Mouse (Mus musculus): ENCODE data around the gene Sec14l1. TPM values are rescaled to one million over a fixed set of nuclear protein-coding genes. Genes with fewer than 3 reads are reported as not detected.

Gene Sec14l1
- polyA plus RNA-seq, 1 experiment from 2014 or later, result 46.2 TPM

GRCm38 (mm10) chr11:117141376-117142001 lies 26.5 kb downstream of the Sec14l1 start:
- H3K4me1 ChIP-seq, result peaks cover 60% of the 10 kb centered on the region
- H3K36me3 ChIP-seq, result peaks cover 54% of the 10 kb centered on the region
- no peak overlapping the region for H3K27ac ChIP-seq
- 89% methylated on average over 18 of the region's 18 CpGs for WGBS
- H3K27me3 ChIP-seq (ENCODE audit: insufficient read depth, poor library complexity, severe bottlenecking), result no peaks in the 10 kb centered on the region
- no peaks in the 10 kb centered on the region for H3K9me3 ChIP-seq
- DNase-seq (ENCODE audit: low spot score), result no peak
- H3K4me3 ChIP-seq, result no peak overlapping the region

GRCm38 (mm10) chr11:117142507-117142906 lies 27.5 kb downstream of the Sec14l1 start:
- peaks cover 64% of the 10 kb centered on the region for H3K36me3 ChIP-seq
- 68% methylated on average over 4 of the region's 4 CpGs for WGBS
- H3K27ac ChIP-seq, result peak overlapping the region; percentile 56

DNA sequence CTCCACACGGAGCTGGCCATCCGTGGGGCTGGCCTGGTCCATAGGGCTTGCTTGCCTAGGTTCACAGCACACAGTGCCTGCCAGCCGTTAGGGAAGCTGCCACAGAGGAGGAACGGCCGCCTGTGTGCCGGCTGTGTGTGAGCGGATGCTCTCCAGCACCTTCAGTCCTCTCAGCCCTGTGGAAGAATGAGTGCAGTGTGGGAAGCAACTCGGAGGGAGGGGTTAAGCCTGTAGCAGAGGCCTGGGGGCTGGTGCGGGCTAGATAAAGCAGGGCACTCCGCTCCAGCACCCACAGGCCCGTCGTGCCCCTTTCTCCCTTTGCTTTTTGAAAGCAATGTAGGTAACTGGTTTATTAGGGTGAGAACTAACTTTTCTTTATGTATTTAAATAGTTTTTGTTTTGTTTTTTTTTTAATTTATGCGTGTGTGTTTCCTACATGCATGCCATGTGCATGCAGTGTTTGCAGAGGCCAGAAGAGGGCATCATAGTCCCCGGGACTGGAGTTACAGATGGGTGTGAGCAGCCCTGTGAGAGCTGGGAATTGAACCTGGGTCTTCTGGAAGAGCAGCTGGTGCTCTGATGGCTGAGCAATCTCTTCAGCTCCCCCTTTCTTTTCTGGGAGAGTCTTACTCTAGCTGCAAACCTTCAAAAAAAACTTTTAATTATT lies 30.6 kb downstream of the Sec14l1 start:
- Histone ChIP-seq H3K36me3 (peaks cover 95% of the 10 kb centered on the region), H3K27ac (0 out of 2 replicates have a peak overlapping the region, but pooled peaks have one; percentile 13), H3K9me3 (no peaks in the 10 kb centered on the region), H3K27me3 (ENCODE audit: insufficient read depth, poor library complexity, severe bottlenecking) (no peaks in the 10 kb centered on the region), H3K4me1 (peaks cover 49% of the 10 kb centered on the region), H3K4me3 (no peak overlapping the region)
- WGBS, result 86% methylated on average over 14 of the region's 14 CpGs
- no peak for DNase-seq (ENCODE audit: low spot score)

More at GRCm38 (mm10) chr11:117142507-117142906, 27.5 kb downstream of the Sec14l1 start:
- H3K9me3 ChIP-seq, result no peaks in the 10 kb centered on the region
- no peak overlapping the region for H3K4me3 ChIP-seq
- H3K27me3 ChIP-seq (ENCODE audit: insufficient read depth, poor library complexity, severe bottlenecking), result no peaks in the 10 kb centered on the region
- no peak for DNase-seq (ENCODE audit: low spot score)
- H3K4me1 ChIP-seq, result peaks cover 61% of the 10 kb centered on the region

GRCm38 (mm10) chr11:117146118-117146506 lies 31.1 kb downstream of the Sec14l1 start:
- peaks cover 100% of the 10 kb centered on the region for H3K36me3 ChIP-seq
- whole genome bisulfite sequencing, result 93% methylated on average over 6 of the region's 6 CpGs

GRCm38 (mm10) chr11:117146776-117147536 lies 32.0 kb downstream of the Sec14l1 start:
- H3K27me3 ChIP-seq (ENCODE audit: insufficient read depth, poor library complexity, severe bottlenecking), result no peaks in the 10 kb centered on the region
- H3K4me3 ChIP-seq, result no peak overlapping the region
- H3K36me3 ChIP-seq, result peaks cover 99% of the 10 kb centered on the region
- DNase-seq (ENCODE audit: low spot score), result no peak
- no peak overlapping the region for H3K27ac ChIP-seq
- WGBS, result 70% methylated on average over 24 of the region's 24 CpGs
- no peaks in the 10 kb centered on the region for H3K9me3 ChIP-seq
- peaks cover 39% of the 10 kb centered on the region for H3K4me1 ChIP-seq

More at GRCm38 (mm10) chr11:117146118-117146506, 31.1 kb downstream of the Sec14l1 start:
- Histone ChIP-seq H3K4me3 (no peak overlapping the region), H3K27me3 (ENCODE audit: insufficient read depth, poor library complexity, severe bottlenecking) (no peaks in the 10 kb centered on the region), H3K27ac (no peak overlapping the region), H3K4me1 (peaks cover 47% of the 10 kb centered on the region), H3K9me3 (no peaks in the 10 kb centered on the region)
- DNase-seq (ENCODE audit: low spot score), result no peak

GRCm38 (mm10) chr11:117148893-117149685 lies 34.1 kb downstream of the Sec14l1 start:
- DNase-seq (ENCODE audit: low spot score), result no peak
- Histone ChIP-seq H3K36me3 (peaks cover 94% of the 10 kb centered on the region), H3K9me3 (no peaks in the 10 kb centered on the region), H3K4me3 (no peak overlapping the region), H3K4me1 (peaks cover 36% of the 10 kb centered on the region), H3K27me3 (ENCODE audit: insufficient read depth, poor library complexity, severe bottlenecking) (no peaks in the 10 kb centered on the region), H3K27ac (no peak overlapping the region)
- 85% methylated on average over 18 of the region's 18 CpGs for WGBS

DNA sequence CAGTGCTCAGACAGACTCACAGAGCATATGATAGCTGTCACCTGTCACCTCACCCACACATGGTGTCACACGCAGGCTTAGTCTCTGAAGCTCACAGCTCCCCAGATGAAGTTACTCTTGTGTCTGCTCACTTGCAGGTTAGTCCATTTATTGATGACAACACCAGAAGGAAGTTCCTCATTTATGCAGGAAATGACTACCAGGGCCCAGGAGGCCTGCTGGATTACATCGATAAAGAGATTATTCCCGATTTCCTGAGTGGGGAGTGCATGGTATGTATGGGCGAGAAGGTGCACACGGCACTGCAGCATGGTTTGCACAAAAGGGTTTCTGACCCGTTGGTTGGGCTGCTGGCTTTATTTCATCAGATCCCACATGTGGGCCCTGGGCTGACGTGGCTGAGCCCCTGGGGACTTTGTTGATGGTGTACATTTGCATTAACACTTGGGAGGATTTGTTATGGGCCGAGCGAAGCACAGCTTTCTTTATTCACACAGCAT lies 35.5 kb downstream of the Sec14l1 start:
- no peak for DNase-seq (ENCODE audit: low spot score)
- no peaks in the 10 kb centered on the region for H3K27me3 ChIP-seq (ENCODE audit: insufficient read depth, poor library complexity, severe bottlenecking)
- peaks cover 94% of the 10 kb centered on the region for H3K36me3 ChIP-seq

DNA sequence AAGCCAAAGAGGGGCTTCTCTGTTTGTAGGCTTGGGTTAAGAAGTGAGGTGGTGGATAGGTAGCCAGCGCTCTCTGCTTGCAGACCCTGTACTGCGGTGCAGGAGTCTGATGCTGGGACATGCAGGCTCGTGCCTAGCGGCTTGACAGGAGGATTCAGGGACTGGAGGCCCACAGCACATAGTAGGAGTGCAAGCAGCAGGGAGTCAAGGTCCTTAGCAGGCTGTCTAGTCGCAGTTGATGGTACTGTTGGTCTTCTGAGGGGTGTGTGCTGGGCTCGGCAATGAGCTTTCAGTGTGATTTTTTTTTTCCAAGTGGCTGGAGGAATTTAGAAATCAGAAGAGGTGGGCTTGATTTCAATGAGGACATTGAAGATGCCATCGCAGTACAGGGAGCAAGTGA lies 36.5 kb downstream of the Sec14l1 start:
- no peaks in the 10 kb centered on the region for H3K9me3 ChIP-seq
- H3K27me3 ChIP-seq (ENCODE audit: insufficient read depth, poor library complexity, severe bottlenecking), result no peaks in the 10 kb centered on the region
- no peak for DNase-seq (ENCODE audit: low spot score)
- no peak overlapping the region for H3K27ac ChIP-seq
- no peak overlapping the region for H3K4me3 ChIP-seq
- peaks cover 93% of the 10 kb centered on the region for H3K36me3 ChIP-seq
- peaks cover 50% of the 10 kb centered on the region for H3K4me1 ChIP-seq
- 87% methylated on average over 7 of the region's 7 CpGs for WGBS

More for the DNA sequence above, 35.5 kb downstream of the Sec14l1 start:
- no peak overlapping the region for H3K4me3 ChIP-seq
- no peak overlapping the region for H3K27ac ChIP-seq
- 83% methylated on average over 9 of the region's 9 CpGs for WGBS
- no peaks in the 10 kb centered on the region for H3K9me3 ChIP-seq
- peaks cover 40% of the 10 kb centered on the region for H3K4me1 ChIP-seq

GRCm38 (mm10) chr11:117152541-117152940 lies 37.6 kb downstream of the Sec14l1 start:
- DNase-seq (ENCODE audit: low spot score), result no peak
- Histone ChIP-seq H3K27ac (no peak overlapping the region), H3K4me1 (peaks cover 44% of the 10 kb centered on the region), H3K4me3 (no peak overlapping the region), H3K36me3 (peaks cover 92% of the 10 kb centered on the region), H3K9me3 (no peaks in the 10 kb centered on the region), H3K27me3 (ENCODE audit: insufficient read depth, poor library complexity, severe bottlenecking) (no peaks in the 10 kb centered on the region)
- WGBS, result 92% methylated on average over 6 of the region's 6 CpGs

- peak overlapping the region; percentile 38 for H3K27ac ChIP-seq
- H3K4me3 ChIP-seq, result no peak overlapping the region
- H3K9me3 ChIP-seq, result no peaks in the 10 kb centered on the region
- peaks cover 41% of the 10 kb centered on the region for H3K4me1 ChIP-seq
- 80% methylated on average over 9 of the region's 9 CpGs for WGBS
- H3K27me3 ChIP-seq (ENCODE audit: insufficient read depth, poor library complexity, severe bottlenecking), result no peaks in the 10 kb centered on the region
- H3K36me3 ChIP-seq, result peaks cover 92% of the 10 kb centered on the region
- no peak for DNase-seq (ENCODE audit: low spot score)
Measured at GRCm38 (mm10) chr11:117153553-117153952, 38.6 kb downstream of the Sec14l1 start.

DNA sequence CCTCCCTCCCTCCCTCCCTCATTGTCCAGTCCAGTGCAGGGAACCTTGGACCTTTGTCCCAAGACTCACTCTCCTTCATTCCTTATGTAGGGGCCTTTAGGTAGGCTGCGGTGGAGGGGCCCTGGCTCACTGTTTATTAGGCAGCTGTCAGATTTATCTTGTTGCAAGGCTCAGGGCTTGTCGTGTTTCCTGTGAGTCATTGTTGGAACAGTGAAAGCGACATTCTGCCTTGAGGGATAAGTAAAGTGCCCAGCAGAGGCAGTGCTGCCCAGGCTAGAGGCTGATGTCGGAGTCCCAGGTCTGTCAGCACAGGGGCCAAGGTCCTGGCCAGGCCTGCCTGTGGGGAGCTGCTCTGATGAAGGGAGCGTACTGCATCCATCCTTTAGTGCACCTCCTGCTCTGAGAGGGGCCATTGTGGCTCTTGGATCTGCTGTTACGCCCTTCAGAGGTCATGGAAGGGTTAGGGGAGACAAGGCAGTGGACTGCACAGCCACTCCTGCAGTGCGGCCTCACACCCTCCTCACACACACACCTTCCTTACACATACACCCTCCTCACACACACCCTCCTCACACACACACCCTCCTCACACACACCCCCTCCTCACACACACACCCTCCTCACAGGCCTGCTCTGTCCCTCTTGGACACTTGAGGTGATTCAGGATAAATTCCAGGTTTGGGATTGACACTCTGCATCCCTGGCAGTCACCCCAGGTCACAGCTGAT lies 39.3 kb downstream of the Sec14l1 start:
- Histone ChIP-seq H3K27me3 (ENCODE audit: insufficient read depth, poor library complexity, severe bottlenecking) (no peaks in the 10 kb centered on the region), H3K9me3 (no peaks in the 10 kb centered on the region), H3K36me3 (peaks cover 92% of the 10 kb centered on the region), H3K27ac (peak overlapping the region; percentile 38), H3K4me1 (peaks cover 42% of the 10 kb centered on the region), H3K4me3 (no peak overlapping the region)
- WGBS, result 32% methylated on average over 7 of the region's 7 CpGs
- no peak for DNase-seq (ENCODE audit: low spot score)

- H3K4me3 ChIP-seq, result no peak overlapping the region
- peaks cover 50% of the 10 kb centered on the region for H3K4me1 ChIP-seq
- 14% methylated on average over 13 of the region's 15 CpGs for WGBS
- no peaks in the 10 kb centered on the region for H3K27me3 ChIP-seq (ENCODE audit: insufficient read depth, poor library complexity, severe bottlenecking)
- no peak overlapping the region for H3K27ac ChIP-seq
- H3K9me3 ChIP-seq, result no peaks in the 10 kb centered on the region
- peak; percentile 88 for DNase-seq (ENCODE audit: low spot score)
- H3K36me3 ChIP-seq, result peaks cover 83% of the 10 kb centered on the region
Measured at GRCm38 (mm10) chr11:117156725-117157124, 41.8 kb downstream of the Sec14l1 start.
